Mouse (Mus musculus) forebrain, embryonic 12.5 days (tissue): ENCODE measurements at regions not wholly inside any gene's neighbourhood (a gene's known extent, or its start where the extent isn't known, plus 50 kb on each side); places are given as distances from the start of the nearest gene placed in this dataset.

ENCODE experiments used
- ATAC-seq: fragments of 200-750 bp; cut with Nextera tagmentation; 2 replicates; pipeline ENCODE4 v1.8.0; 2017; ENCODE audit warnings: moderate TSS enrichment; ENCODE audit not compliant: low FRiP score
- H3K27ac ChIP-seq: fragments of 300-500 bp; sonication (generic); 2 replicates; pipeline ENCODE4 v1.5.1; 2016; ENCODE audit warnings: mild to moderate bottlenecking
- H3K27me3 ChIP-seq: fragments of 300-500 bp; sonication (generic); 2 replicates; pipeline ENCODE4 v1.6.1; 2016; ENCODE audit warnings: mild to moderate bottlenecking
- H3K36me3 ChIP-seq: fragments of 300-500 bp; sonication (generic); replicated peaks from 2 replicates; pipeline ENCODE4 v1.6.1; 2016; ENCODE audit warnings: mild to moderate bottlenecking
- H3K4me1 ChIP-seq: fragments of 300-500 bp; sonication (generic); 2 replicates; pipeline ENCODE4 v1.6.1; 2016
- H3K4me2 ChIP-seq: fragments of 300-500 bp; sonication (generic); 2 replicates; pipeline ENCODE4 v1.6.1; 2016; ENCODE audit warnings: mild to moderate bottlenecking, moderate library complexity
- H3K4me3 ChIP-seq: fragments of 300-500 bp; sonication (generic); replicated peaks from 2 replicates; pipeline ENCODE4 v1.5.1; 2016; ENCODE audit warnings: mild to moderate bottlenecking
- H3K9ac ChIP-seq: fragments of 300-500 bp; sonication (generic); 2 replicates; pipeline ENCODE4 v1.6.1; 2016; ENCODE audit warnings: mild to moderate bottlenecking
- H3K9me3 ChIP-seq: fragments of 300-500 bp; sonication (generic); 2 replicates; pipeline ENCODE4 v1.6.1; 2016
- WGBS: fragments of 180-500 bp; shearing (Covaris S2); methylation state at CpG from one replicate; pipeline ENCODE4 v1.1.7; 2016; 5-methylcytosine and 5-hydroxymethylcytosine counted together

- 69% methylated on average over 6 of the region's 6 CpGs for WGBS
- Histone ChIP-seq H3K36me3 (no peaks in the 10 kb centered on the region), H3K27ac (no peak overlapping the region), H3K9ac (no peak overlapping the region), H3K4me1 (no peaks in the 10 kb centered on the region), H3K4me2 (no peak overlapping the region), H3K27me3 (no peaks in the 10 kb centered on the region), H3K9me3 (no peaks in the 10 kb centered on the region), H3K4me3 (no peak overlapping the region)
- no peak for ATAC-seq
Observed at GRCm38 (mm10) chr1:119122975-119123374, 69.6 kb upstream of the Gli2 start.

DNA sequence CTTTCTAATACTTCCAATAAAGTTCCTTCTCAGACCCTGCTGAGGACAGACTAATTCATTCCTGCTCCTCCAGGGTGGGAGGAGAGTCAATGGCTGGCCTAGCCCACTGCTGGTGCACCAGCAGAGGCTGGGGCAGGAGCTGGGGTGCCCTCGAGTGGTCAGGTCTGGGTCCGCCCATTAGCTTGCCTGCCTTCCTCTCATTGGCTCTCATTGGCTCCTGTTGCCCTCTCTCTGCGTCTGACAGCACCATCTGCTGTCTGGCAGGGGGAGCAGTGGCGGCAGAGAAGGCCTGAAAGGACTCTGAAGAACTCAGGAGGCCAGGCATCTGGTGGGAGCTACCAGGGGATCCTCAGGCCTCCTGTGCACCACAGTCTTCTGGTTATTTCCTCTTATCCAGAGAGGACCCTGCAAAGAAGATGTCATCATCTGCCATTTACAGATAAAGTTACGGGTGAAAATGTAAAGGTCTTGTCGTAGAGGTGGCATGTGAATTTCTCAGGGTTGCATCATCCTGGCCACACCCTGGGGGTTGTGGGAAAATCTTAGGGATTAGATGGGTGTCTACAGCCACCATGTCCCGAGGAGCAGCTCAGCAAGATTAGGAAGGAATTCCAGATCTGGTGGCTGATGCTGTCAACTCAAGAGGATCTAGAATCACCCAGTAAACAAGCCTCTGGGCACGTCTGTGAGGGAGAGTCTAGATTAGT is 66.6 kb upstream of the Gli2 start:
- 40% methylated on average over 8 of the region's 8 CpGs for WGBS
- no peak overlapping the region for H3K4me2 ChIP-seq
- H3K9ac ChIP-seq, result no peak overlapping the region
- H3K27ac ChIP-seq, result no peak overlapping the region
- no peaks in the 10 kb centered on the region for H3K4me1 ChIP-seq
- no peak overlapping the region for H3K4me3 ChIP-seq
- 0 out of 2 replicates have a peak, but pooled peaks cover 4% of the 10 kb centered on the region for H3K27me3 ChIP-seq
- H3K36me3 ChIP-seq, result no peaks in the 10 kb centered on the region
- H3K9me3 ChIP-seq, result no peaks in the 10 kb centered on the region
- no peak for ATAC-seq

- Histone ChIP-seq H3K27ac (no peak overlapping the region), H3K4me3 (no peak overlapping the region), H3K9me3 (no peaks in the 10 kb centered on the region), H3K9ac (no peak overlapping the region), H3K27me3 (0 out of 2 replicates have a peak, but pooled peaks cover 4% of the 10 kb centered on the region), H3K4me1 (no peaks in the 10 kb centered on the region), H3K36me3 (no peaks in the 10 kb centered on the region), H3K4me2 (no peak overlapping the region)
- 87% methylated on average over 7 of the region's 7 CpGs for WGBS
- no peak for ATAC-seq
Observed at GRCm38 (mm10) chr1:119115106-119115674, 61.8 kb upstream of the Gli2 start.

DNA sequence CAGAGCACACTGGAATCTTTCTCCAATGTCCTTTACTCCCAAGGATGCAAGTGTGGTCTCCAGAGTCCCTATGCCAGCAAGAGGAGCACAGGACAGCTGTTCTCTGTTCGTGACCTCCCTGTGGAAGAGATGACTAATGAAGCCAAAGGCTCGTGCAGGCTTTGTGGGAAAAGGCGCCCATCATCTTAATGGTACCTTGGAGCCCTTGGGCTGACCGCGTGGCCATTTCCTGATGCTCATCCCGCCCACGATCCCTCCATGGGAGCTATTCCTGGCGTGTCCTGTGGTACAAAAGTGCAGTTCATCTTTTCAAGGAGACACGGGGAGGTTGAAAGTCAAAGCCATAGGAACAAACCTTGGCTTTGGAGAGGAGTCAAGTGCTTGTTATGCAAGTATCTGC is 55.2 kb upstream of the Gli2 start:
- Histone ChIP-seq H3K4me1 (peaks cover 4% of the 10 kb centered on the region; the same call in 1 of the 2 replicates), H3K9ac (no peak overlapping the region), H3K27ac (no peak overlapping the region), H3K27me3 (no peaks in the 10 kb centered on the region), H3K4me2 (no peak overlapping the region), H3K9me3 (no peaks in the 10 kb centered on the region), H3K36me3 (no peaks in the 10 kb centered on the region), H3K4me3 (no peak overlapping the region)
- no peak for ATAC-seq
- 87% methylated on average over 9 of the region's 9 CpGs for WGBS

DNA sequence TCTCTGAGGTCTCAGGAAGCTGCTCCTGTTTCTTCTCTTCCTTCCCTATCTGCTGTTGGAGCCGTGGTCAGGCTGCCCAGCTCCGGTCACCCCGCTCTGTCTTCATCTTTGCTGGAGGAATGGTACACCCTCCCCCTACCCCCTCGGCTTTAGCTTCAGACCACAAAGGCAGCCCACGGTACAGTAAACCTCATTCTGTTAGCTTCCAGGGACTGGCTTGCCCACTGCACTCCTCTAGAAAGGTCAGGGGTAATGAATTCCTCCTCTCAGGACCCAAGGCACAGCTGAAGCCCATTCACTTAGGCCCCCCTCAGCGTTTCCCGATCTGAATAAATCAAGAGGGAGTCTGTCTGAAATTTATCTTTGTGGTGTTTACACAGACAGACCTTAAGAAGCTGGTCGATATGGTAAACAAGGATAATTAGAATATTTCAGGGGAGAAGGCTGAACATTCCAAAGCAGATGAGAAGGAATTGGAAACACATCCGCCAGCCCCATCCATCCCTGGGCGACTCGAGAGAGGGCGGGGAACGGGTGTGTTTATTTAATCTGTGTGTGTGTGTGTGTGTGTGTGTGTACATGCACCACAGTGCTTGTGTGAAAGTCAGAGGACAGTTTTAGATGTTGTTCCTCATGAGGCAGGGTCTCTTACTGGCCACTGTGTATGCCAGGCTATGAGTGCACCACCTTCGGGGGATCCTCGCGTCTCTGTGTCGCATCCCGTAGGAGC is 53.0 kb upstream of the Gli2 start:
- Histone ChIP-seq H3K9me3 (no peaks in the 10 kb centered on the region), H3K4me3 (no peak overlapping the region), H3K27ac (no peak overlapping the region), H3K4me2 (no peak overlapping the region), H3K4me1 (peaks cover 4% of the 10 kb centered on the region; the same call in 1 of the 2 replicates), H3K36me3 (no peaks in the 10 kb centered on the region), H3K9ac (no peak overlapping the region), H3K27me3 (no peaks in the 10 kb centered on the region)
- WGBS, result 77% methylated on average over 18 of the region's 18 CpGs
- peak; percentile 44; the same call in 1 of the 2 replicates for ATAC-seq
